Mouse (Mus musculus) stomach, embryonic 16.5 days (tissue): ENCODE results near the gene Samhd1. TPM values are rescaled to one million over a fixed set of nuclear protein-coding genes. Genes with fewer than 3 reads are reported as not detected.

Experiments
- ATAC-seq: fragments of 200-750 bp; cut with Nextera tagmentation; 2 replicates; pipeline ENCODE4 v1.8.0; 2017; ENCODE audit warnings: moderate number of reproducible peaks, moderate TSS enrichment; ENCODE audit not compliant: insufficient read depth, low FRiP score
- H3K27ac ChIP-seq: fragments of 300-500 bp; sonication (generic); 2 replicates; pipeline ENCODE4 v1.5.1; 2014; ENCODE audit warnings: low read length
- H3K27me3 ChIP-seq: fragments of 300-500 bp; sonication (generic); 2 replicates; pipeline ENCODE4 v1.6.1; 2014; ENCODE audit warnings: low read length, control low read depth, mixed read lengths; ENCODE audit not compliant: control insufficient read depth, insufficient read depth
- H3K36me3 ChIP-seq: fragments of 300-500 bp; sonication (generic); 2 replicates; pipeline ENCODE4 v1.6.1; 2014; ENCODE audit warnings: low read length; ENCODE audit not compliant: control insufficient read depth, insufficient read depth
- H3K4me1 ChIP-seq: fragments of 300-500 bp; sonication (generic); 2 replicates; pipeline ENCODE4 v1.6.1; 2014; ENCODE audit warnings: low read length, control low read depth, mixed read lengths; ENCODE audit not compliant: control insufficient read depth, insufficient read depth
- H3K4me2 ChIP-seq: fragments of 300-500 bp; sonication (generic); 2 replicates; pipeline ENCODE4 v1.6.1; 2014; ENCODE audit warnings: low read depth, low read length, mixed read lengths
- H3K4me3 ChIP-seq: fragments of 300-500 bp; sonication (generic); replicated peaks from 2 replicates; pipeline ENCODE4 v1.5.1; 2014; ENCODE audit warnings: mild to moderate bottlenecking, low read length
- H3K9ac ChIP-seq: fragments of 300-500 bp; sonication (generic); 2 replicates; pipeline ENCODE4 v1.6.1; 2014; ENCODE audit warnings: low read length
- H3K9me3 ChIP-seq: fragments of 300-500 bp; sonication (generic); replicated peaks from 2 replicates; pipeline ENCODE4 v1.6.1; 2016; ENCODE audit warnings: low read length, control low read depth; ENCODE audit not compliant: control insufficient read depth
- WGBS: fragments of 180-500 bp; shearing (Covaris S2); extraction: QIAGEN DNeasy Blood & Tissue Kit; methylation state at CpG from one replicate; pipeline ENCODE4 v1.1.7; 2014; 5-methylcytosine and 5-hydroxymethylcytosine counted together
- polyA plus RNA-seq: library from polyadenylated mRNA; unstranded; fragments of >200 nt; fragmentation: Nextera tagmentation; extraction: Ambion mirVana; gene quantifications from 2 replicates; pipeline ENCODE4 v1.2.1, GENCODE M21; 2015

Samhd1 gene
- polyA plus RNA-seq, 1 experiment from 2014 or later = 29.1 TPM

DNA sequence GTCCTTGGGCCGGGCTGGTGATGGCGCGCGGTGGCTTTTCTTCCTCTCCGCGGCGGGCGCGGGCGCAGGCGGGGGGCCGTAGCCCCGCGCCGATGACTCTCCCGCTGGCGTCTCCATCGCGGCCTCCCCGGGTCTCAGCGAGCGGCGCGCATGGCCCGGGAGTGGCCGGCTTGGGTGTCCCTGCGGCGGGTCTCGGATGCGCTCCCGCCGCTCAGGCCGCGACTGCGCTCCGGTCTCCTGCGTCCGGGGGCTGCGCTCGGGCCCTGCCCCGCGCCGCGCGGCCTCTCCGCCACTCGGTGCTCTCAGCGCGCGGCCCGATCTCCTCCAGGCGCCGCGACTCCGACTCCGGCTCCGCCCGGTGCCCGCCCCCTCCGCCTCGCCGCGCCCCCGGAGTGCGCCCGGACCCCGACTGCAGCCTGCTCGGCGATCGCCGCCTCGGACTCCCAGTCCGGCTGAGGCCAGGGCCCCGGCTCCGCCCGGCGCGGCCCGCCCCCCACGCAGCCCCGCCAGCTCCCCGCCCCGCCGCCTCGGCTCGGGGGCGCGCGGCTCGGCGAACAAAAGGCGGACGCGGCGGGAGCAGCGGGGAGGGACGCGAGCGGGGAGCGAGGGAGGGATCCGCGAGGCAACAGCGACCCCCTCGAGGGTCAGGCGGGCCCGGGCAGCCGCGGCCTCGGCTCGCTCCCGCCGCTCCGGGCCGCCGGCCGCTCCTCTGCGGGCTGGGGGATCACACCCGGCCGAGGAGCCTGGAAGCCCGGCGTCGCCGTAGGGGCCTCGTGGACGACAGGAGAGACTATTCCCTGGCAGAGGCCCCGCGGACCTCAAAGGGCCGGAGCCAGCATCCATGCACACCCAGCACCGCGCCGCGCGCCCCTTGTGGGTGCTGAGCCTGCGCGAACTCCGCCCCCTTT lies 56.0 kb downstream of the Samhd1 start, which contains the start of gene Soga1:
Gene Soga1 (minus strand): TSS at position 462 of the 908 bp plus-strand sequence.
- WGBS = under 1% methylated on average over 125 of the region's 136 CpGs
- peak; percentile 91 for ATAC-seq
- Histone ChIP-seq H3K4me2 (peak within 1 kb of the TSS; percentile 74), H3K27ac (peak within 1 kb of the TSS; percentile 93), H3K36me3 (no peaks in the 10 kb centered on the region), H3K4me1 (peaks cover 35% of the 10 kb centered on the region), H3K4me3 (peak within 1 kb of the TSS; percentile 78), H3K27me3 (no peaks in the 10 kb centered on the region), H3K9me3 (no peaks in the 10 kb centered on the region), H3K9ac (peak within 1 kb of the TSS; percentile 92)

DNA sequence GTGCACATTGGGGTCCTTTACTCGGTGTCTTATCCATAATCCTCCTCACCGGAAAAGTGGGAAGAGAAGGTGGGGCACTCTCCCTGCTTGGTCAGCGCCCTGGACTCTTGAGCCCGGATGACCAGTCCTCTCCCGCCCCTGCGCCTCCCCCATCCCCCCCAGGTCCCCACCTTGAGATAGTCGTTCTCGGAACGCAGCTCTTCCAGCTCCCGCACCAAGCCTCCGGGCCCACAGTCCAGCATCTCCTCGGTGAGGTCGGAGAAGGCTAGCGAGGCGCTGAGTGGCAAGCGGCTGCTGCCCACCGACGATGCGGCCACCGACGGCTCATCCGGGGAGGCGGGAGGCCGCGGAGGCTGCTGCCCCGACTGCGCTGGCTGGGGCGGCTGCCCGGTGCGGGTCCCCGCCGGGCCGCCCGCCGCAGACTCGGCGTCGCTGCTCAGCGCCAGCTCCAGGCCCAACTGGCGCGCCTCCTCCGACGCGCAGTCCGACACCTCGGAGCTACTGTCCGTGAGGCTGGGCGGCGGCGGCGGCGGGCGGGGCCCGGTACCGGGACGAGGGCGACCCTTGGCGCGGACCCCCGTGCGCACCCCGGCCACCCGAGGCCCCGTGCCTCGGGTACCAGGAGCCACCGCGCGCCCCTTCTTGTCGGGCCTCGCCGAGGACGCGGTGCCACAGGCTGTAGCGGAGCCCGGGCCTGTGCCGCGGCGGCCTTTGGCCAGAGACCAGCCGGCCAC lies 56.8 kb downstream of the Samhd1 start:
- Histone ChIP-seq H3K9ac (peak overlapping the region; percentile 92), H3K4me3 (peak overlapping the region; percentile 78), H3K4me2 (peak overlapping the region; percentile 74), H3K9me3 (no peaks in the 10 kb centered on the region), H3K27me3 (no peaks in the 10 kb centered on the region), H3K36me3 (no peaks in the 10 kb centered on the region), H3K4me1 (peaks cover 43% of the 10 kb centered on the region), H3K27ac (peak overlapping the region; percentile 93)
- ATAC-seq = no peak
- under 1% methylated on average over 73 of the region's 79 CpGs for WGBS

DNA sequence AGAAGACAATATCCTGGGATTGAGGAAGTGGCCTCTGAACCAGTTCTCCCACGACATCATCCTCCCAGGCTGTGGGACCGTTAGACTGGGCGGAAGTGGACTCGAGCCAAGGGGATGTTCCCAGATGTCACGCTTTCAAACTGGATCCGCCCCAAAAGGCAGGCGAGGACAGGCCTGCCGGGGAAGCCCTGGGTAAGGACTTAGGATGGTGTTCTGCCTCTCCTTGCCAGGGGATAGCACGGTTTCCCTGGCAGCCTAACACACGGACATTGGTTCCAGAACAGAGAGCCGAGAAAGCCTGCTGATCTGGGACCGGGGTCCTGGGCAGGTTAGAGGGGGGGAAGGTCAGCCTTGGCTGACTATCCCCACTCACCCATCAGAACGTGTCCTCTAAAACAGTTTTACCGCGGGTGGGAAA lies 57.4 kb downstream of the Samhd1 start:
- WGBS = 5% methylated on average over 15 of the region's 15 CpGs
- H3K36me3 ChIP-seq = no peaks in the 10 kb centered on the region
- H3K4me1 ChIP-seq = peaks cover 49% of the 10 kb centered on the region
- H3K27me3 ChIP-seq = no peaks in the 10 kb centered on the region
- peak overlapping the region; percentile 92 for H3K9ac ChIP-seq
- H3K4me2 ChIP-seq = peak overlapping the region; percentile 74
- H3K4me3 ChIP-seq = peak overlapping the region; percentile 78
- peak overlapping the region; percentile 93 for H3K27ac ChIP-seq
- ATAC-seq = peak; percentile 12; the same call in 1 of the 2 replicates
- H3K9me3 ChIP-seq = no peaks in the 10 kb centered on the region

DNA sequence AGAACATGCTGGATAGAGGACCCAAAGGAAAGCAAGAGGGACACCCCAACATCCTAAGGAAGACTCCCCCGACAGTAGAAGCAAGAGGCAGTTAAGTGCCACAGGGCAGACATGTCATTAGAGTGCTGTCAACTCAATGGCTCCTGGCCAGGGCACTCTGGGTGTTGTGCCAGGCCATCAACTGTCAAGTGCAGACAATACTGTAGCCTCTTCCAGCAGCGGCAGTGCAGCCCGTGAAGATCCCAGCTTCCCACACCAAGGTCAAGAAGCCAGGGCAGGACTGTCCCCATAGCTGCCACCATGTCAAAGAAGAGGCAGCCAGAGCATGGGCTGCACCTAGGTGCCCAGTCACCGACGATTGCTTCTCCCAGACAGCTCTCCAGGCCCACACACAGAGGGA lies 57.9 kb downstream of the Samhd1 start:
- no peaks in the 10 kb centered on the region for H3K9me3 ChIP-seq
- peak overlapping the region; percentile 74 for H3K4me2 ChIP-seq
- peaks cover 54% of the 10 kb centered on the region for H3K4me1 ChIP-seq
- H3K27ac ChIP-seq = peak overlapping the region; percentile 93
- no peaks in the 10 kb centered on the region for H3K27me3 ChIP-seq
- ATAC-seq = no peak
- 30% methylated on average over 5 of the region's 5 CpGs for WGBS
- H3K9ac ChIP-seq = peak overlapping the region; percentile 92
- H3K4me3 ChIP-seq = peak overlapping the region; percentile 78
- H3K36me3 ChIP-seq = no peaks in the 10 kb centered on the region

DNA sequence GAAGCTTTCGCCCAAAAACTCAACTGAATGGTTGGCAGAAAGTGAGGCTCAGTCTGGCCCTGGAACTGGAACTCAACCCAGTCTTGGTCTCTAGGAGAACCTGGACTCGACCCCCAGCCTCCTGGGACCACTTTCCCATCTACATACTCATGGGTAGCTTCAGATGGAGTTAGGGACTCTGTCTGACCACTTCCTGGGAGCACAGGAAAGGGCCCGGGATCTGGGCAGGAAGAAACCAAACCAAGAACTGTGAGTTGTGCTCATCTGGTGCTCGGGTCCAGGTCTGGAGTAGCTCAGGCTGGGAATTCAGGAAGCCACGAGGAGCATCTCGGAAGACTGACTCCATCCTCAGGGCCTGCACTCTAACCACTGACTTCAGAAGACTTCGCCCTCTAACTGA lies 58.5 kb downstream of the Samhd1 start:
- Histone ChIP-seq H3K36me3 (no peaks in the 10 kb centered on the region), H3K27me3 (no peaks in the 10 kb centered on the region), H3K4me2 (peak overlapping the region; percentile 74), H3K27ac (peak overlapping the region; percentile 28; the same call in 1 of the 2 replicates), H3K9me3 (no peaks in the 10 kb centered on the region), H3K9ac (peak overlapping the region; percentile 92; the same call in 1 of the 2 replicates), H3K4me1 (peaks cover 59% of the 10 kb centered on the region), H3K4me3 (peak overlapping the region; percentile 78)
- 74% methylated on average over 7 of the region's 7 CpGs for WGBS
- no peak for ATAC-seq

DNA sequence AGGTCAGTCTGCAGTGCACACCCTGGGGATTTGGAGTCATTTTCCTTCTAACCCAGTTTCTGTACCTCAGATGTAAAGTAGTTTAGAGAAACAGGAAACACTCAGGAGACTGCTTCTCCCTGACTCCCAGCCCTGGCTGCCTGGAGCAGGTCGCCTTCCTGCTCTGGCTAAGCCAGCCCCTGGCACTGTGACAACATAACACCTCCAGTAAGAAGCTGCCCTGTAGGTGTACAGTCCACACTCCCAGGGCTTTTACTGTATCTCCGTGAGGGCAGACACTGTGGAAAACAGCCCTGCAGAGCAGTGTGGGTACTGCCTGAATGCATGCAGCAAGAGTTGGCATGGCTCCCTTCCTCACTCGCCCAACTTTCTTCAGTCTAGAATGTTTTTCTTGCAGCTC lies 59.4 kb downstream of the Samhd1 start:
- 25% methylated on average over 3 of the region's 3 CpGs for WGBS
- Histone ChIP-seq H3K4me3 (peak overlapping the region; percentile 9; the same call in 1 of the 2 replicates), H3K9me3 (no peaks in the 10 kb centered on the region), H3K4me2 (peak overlapping the region; percentile 74), H3K27me3 (no peaks in the 10 kb centered on the region), H3K27ac (peak overlapping the region; percentile 43; the same call in 1 of the 2 replicates), H3K36me3 (no peaks in the 10 kb centered on the region), H3K9ac (no peak overlapping the region), H3K4me1 (peaks cover 68% of the 10 kb centered on the region)
- ATAC-seq = no peak

- peaks cover 73% of the 10 kb centered on the region for H3K4me1 ChIP-seq
- no peaks in the 10 kb centered on the region for H3K36me3 ChIP-seq
- no peak overlapping the region for H3K9ac ChIP-seq
- 74% methylated on average over 3 of the region's 3 CpGs for WGBS
- no peaks in the 10 kb centered on the region for H3K27me3 ChIP-seq
- H3K27ac ChIP-seq = peak overlapping the region; percentile 43; the same call in 1 of the 2 replicates
- ATAC-seq = no peak
- H3K4me3 ChIP-seq = 0 out of 2 replicates have a peak overlapping the region, but pooled peaks have one; percentile 9
- H3K4me2 ChIP-seq = peak overlapping the region; percentile 74
- H3K9me3 ChIP-seq = no peaks in the 10 kb centered on the region
Observed at GRCm38 (mm10) chr2:157075226-157075625, 59.8 kb downstream of the Samhd1 start.

GRCm38 (mm10) chr2:157074772-157075171 lies 60.3 kb downstream of the Samhd1 start:
- WGBS = 55% methylated on average over 5 of the region's 5 CpGs
- H3K9me3 ChIP-seq = no peaks in the 10 kb centered on the region

More at GRCm38 (mm10) chr2:157074772-157075171, 60.3 kb downstream of the Samhd1 start:
- H3K27me3 ChIP-seq = no peaks in the 10 kb centered on the region
- H3K4me3 ChIP-seq = no peak overlapping the region
- peaks cover 78% of the 10 kb centered on the region for H3K4me1 ChIP-seq
- ATAC-seq = no peak
- no peaks in the 10 kb centered on the region for H3K36me3 ChIP-seq
- H3K4me2 ChIP-seq = peak overlapping the region; percentile 74
- H3K27ac ChIP-seq = peak overlapping the region; percentile 43
- no peak overlapping the region; the same call in 1 of the 2 replicates for H3K9ac ChIP-seq
